Mouse (Mus musculus) granulocyte monocyte progenitor cell, adult 5-6 weeks (primary cell): ENCODE data around the gene Hoxa7. TPM values are rescaled to one million over a fixed set of nuclear protein-coding genes. Genes with fewer than 3 reads are reported as not detected.

Source experiments
- ATAC-seq: replicated peaks from 2 replicates; pipeline ENCODE4 v1.8.0; 2016; ENCODE audit warnings: mild to moderate bottlenecking, moderate TSS enrichment, inconsistent platforms; ENCODE audit not compliant: poor library complexity, severe bottlenecking
- total RNA-seq, 2 experiments: library from RNA; stranded (forward) in 1 of 2; stranded (reverse) in 1 of 2; fragments of 200-712, 200-1000 nt in 1 of 2; fragments of >200 nt in 1 of 2; fragmentation: Nextera tagmentation in 1 of 2; gene quantifications; 2 replicates each; pipeline ENCODE4 v1.2.3; 2014 to 2017

Gene Hoxa7
- total RNA-seq, 2 experiments from 2014 or later = 10.8 to 20.5 TPM

GRCm38 (mm10) chr6:52256956-52257355 lies 35.3 kb upstream of the Hoxa7 start:
- peak; percentile 74 for ATAC-seq

- peak; percentile 14; the same call in 1 of the 2 replicates for ATAC-seq
Observed at GRCm38 (mm10) chr6:52253511-52254500, 32.2 kb upstream of the Hoxa7 start.

- ATAC-seq = 0 out of 2 replicates have a peak, but pooled peaks have one; percentile 15
Observed at GRCm38 (mm10) chr6:52252775-52253376, 31.2 kb upstream of the Hoxa7 start.

- no peak for ATAC-seq
Observed at GRCm38 (mm10) chr6:52252016-52252774, 30.5 kb upstream of the Hoxa7 start.

- no peak for ATAC-seq
Observed at GRCm38 (mm10) chr6:52251177-52251879, 29.7 kb upstream of the Hoxa7 start.

GRCm38 (mm10) chr6:52249826-52250225 lies 28.2 kb upstream of the Hoxa7 start:
- ATAC-seq = no peak

- ATAC-seq = no peak
Observed at GRCm38 (mm10) chr6:52249415-52249738, 27.7 kb upstream of the Hoxa7 start.

- no peak for ATAC-seq
Observed at GRCm38 (mm10) chr6:52248638-52249414, 27.2 kb upstream of the Hoxa7 start.

- no peak for ATAC-seq
Observed at GRCm38 (mm10) chr6:52247766-52248637, 26.3 kb upstream of the Hoxa7 start.

GRCm38 (mm10) chr6:52246916-52247315 lies 25.3 kb upstream of the Hoxa7 start:
- no peak for ATAC-seq

GRCm38 (mm10) chr6:52246403-52246803 lies 24.7 kb upstream of the Hoxa7 start:
- peak; percentile 76 for ATAC-seq

GRCm38 (mm10) chr6:52245757-52246142 lies 24.1 kb upstream of the Hoxa7 start, which contains the start of gene Hoxa11:
Gene Hoxa11, minus strand, starts transcription at chr6:52245810.
- ATAC-seq = peak; percentile 15; the same call in 1 of the 2 replicates

GRCm38 (mm10) chr6:52245040-52245756 lies 23.5 kb upstream of the Hoxa7 start:
- ATAC-seq = 0 out of 2 replicates have a peak, but pooled peaks have one; percentile 10

- ATAC-seq = no peak
Observed at GRCm38 (mm10) chr6:52244471-52245039, 22.9 kb upstream of the Hoxa7 start.

GRCm38 (mm10) chr6:52243681-52244121 lies 22.0 kb upstream of the Hoxa7 start:
- ATAC-seq = no peak

- ATAC-seq = no peak
Observed at GRCm38 (mm10) chr6:52242801-52243332, 21.2 kb upstream of the Hoxa7 start.
